Mouse (Mus musculus) kidney, adult 2 months (tissue): ENCODE measurements at regions not wholly inside any gene's neighbourhood (a gene's known extent, or its start where the extent isn't known, plus 50 kb on each side); places are given as distances from the start of the nearest gene placed in this dataset.

Experiments used
- CTCF ChIP-seq: fragments of 200-500 bp; conservative IDR thresholded peaks from 2 replicates; pipeline ENCODE4 v1.5.1; 2011; ENCODE audit warnings: low read depth, mild to moderate bottlenecking, control low read depth, low read length, moderate library complexity, mixed read lengths; ENCODE audit not compliant: insufficient read depth, insufficient read length
- POLR2A ChIP-seq: fragments of 200-500 bp; IDR thresholded peaks from one replicate; pipeline ENCODE4 v1.6.1; 2011; ENCODE audit warnings: low read depth, low read length, control low read depth

DNA sequence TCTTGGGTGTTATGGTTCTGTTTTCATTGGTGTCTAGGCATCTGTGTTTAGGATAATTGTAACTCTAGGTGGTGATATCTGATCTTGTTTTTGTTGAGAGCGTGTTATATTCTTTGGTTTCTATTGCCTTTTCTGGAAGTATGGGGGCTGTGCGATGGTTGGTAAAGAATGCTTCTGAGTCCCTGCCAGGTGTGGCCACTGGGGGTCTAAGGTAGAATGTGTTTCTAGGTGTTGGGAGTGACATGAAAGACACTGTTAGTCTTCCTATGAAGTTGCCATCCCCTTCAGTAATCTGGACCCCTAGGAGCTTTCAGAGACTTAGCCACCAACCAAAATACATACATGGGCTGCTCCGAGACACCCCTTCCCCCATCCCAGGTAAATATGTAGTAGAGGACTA is 54.0 kb upstream of the Trpm1 start:
- TF ChIP-seq CTCF = no peak
- no peak for TF ChIP-seq POLR2A
